Mouse (Mus musculus) right cerebral cortex, postnatal 4 days (tissue): Measurements from ENCODE around the gene Cflar.
"Not testable (repeated sequence)": the region's sequence is repeated elsewhere in the genome, so short reads cannot be mapped to it uniquely, and the experiment has no call there.

Experiments
- DNase-seq: peaks from one replicate; pipeline ENCODE4 v3.0.0-alpha.2; 2022

Gene Cflar

GRCm38 (mm10) chr1:58734043-58734920 is 23.0 kb downstream of the Cflar start:
- no peak for DNase-seq

GRCm38 (mm10) chr1:58735962-58736361 is 24.7 kb downstream of the Cflar start:
- no peak for DNase-seq

DNA sequence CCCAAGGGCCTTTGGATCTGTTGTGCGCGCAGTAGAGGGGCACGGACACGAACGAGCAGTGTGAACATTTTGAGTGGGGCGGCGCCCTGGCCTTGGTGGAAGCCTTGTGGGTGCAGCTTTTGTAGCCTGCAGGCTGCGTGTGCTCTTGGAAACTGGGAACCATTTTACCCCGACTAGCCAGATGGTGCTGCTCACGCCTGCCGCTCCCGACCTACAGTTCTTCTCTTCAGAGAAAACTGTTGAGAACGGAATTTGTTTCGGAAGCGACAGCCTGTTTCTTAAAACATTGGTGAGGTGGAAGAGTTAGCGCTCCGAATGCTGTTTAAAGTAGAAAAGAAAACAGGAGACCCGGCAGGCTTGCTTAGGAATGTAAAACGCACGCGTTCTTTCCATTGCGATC is 25.7 kb downstream of the Cflar start:
- peak; percentile 26 for DNase-seq

DNA sequence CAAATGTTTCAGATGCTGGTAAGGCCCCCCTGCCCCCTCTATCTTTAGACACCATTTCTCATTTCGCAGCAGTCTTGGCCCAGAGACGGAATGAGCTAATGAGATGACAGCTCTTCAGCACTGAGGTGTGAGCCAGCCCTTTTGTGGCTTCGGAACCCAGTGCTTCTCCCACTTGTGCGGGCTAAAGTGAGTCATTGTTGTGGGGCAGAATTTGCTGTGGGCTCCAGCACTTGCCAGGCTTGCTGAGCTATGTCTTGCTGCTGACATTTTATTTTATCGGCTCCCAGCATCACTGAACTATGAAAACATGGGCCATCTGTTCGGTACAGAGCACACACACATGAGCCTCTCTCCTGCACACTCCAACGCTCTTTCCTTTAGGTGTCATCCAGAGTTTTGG is 28.2 kb downstream of the Cflar start:
- DNase-seq: no peak

DNA sequence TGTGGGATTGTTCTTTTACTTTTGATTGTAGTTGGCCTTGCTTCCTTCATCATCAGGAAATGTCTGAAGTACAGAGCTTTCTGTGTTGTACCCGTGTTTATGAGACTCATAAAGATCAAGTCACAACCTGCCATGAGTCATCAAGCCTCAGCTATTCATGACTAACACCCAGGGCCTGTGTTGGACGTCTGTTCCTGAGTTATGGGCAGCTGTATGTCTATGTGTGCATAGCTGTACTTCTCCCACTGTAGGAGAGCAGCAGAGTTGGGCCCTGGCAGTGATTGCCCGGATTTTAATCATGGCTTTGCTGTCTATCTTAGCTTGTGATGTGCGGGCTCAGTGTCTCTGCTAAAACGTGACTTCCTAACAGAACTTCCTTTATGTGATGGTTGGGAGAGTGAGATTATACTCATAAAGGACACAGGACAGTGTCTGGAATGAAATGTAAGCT is 31.3 kb downstream of the Cflar start:
- no peak for DNase-seq

- DNase-seq: no peak
Measured at GRCm38 (mm10) chr1:58743252-58743651, 31.9 kb downstream of the Cflar start.

DNA sequence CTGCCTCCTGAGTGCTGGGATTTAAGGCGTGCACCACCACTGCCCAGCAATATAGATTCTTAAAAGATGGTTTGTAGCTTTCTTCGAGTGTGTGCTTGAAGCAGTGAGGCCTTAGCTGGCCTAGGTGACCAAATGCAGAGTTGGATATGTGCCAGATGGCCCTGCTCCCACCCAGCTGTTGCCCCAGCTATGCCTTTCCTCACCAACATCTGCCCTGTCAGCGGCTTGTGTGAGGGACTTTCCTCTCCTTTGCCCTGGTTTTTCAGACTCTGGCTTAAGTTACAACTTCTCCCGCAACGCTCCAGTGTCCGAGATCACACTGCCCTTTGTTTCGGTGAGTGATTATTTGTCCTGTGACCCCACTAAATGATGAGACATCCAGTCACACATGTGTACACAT is 33.3 kb downstream of the Cflar start:
- no peak for DNase-seq

DNA sequence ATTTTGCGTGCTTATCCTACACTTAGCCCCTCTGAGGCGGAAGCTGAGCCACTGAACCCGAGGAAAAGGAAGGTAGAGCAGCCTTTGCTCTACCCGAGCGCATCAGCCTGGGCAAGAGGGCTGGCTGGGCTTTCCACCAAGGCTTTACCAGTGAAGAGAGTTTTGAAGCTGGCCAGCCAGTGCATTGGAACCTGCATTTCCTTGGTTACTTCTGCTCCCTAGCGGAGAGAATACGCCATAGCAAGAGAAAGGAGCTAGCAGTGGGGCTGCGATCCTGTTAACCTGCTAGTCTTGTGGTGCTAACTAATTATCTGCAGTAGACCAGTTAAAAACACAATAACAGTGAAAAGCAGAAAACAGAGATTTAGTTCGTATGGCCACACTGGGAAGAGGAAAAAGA is 35.6 kb downstream of the Cflar start:
- DNase-seq: peak; percentile 40

DNA sequence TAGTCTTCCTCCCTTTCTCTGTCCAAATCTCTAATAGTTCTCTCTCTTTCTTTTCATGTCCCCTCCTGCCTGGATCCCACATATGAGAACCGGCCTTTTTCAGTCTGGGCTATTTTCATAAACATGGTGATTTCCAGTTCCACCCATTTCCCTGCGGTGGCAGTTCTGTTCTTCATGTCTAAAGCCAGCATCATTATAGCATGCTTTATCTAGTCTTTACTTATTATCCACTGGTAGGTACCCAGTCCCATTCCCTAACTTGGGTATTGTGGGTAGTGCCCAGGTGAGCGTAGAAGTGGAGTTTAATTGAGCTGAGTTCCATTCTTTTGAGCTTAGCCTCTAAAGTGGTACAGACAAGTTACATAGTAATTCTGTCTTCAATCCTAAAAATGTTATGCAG is 48.1 kb downstream of the Cflar start:
- no peak for DNase-seq

GRCm38 (mm10) chr1:58760581-58760980 is 49.3 kb downstream of the Cflar start:
- DNase-seq: no peak

DNA sequence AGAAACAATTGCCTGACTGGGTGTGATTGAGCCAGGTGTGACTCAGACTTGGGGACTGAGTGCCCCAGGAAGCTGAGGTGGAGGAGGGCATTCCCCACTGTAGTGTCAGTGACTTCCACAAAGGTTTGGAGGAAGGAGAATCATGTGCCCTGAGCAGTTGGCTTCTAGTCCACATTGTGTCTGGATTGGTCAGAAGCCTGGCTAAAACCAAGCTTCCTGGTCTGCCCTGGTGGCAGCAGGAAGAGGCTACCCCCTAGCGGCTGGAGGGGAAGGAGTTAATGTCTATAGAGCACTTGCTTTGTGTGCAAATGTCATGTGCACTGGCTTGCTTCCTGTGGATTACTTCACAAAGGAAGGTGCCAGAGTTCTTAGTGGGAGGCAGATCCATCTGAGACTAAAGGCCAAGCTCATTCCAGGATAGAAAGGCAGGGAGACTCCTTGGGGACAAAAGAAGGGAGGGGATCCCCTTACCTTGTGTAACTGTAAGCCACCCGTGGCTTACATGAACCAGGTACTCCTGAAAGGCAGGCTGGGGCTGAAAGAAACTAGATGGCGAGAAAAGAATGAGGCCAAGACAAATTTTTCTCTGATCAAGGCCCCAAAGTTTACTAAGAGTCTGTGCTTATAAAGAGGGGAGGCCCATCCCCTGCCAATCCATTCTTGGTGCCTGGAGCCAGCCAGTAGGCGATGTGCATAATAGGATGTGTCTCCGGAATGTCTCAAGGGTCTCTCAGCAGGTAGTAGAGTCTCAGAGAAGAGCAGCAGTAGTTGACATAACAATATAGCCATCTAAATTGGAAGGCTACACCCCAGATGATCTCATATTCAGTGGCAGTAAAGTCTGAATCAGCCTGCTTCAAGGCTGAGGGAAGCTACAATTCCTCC is 50.3 kb downstream of the Cflar start:
- DNase-seq: not testable (repeated sequence)

GRCm38 (mm10) chr1:58762576-58762975 is 51.3 kb downstream of the Cflar start:
- DNase-seq: no peak

DNA sequence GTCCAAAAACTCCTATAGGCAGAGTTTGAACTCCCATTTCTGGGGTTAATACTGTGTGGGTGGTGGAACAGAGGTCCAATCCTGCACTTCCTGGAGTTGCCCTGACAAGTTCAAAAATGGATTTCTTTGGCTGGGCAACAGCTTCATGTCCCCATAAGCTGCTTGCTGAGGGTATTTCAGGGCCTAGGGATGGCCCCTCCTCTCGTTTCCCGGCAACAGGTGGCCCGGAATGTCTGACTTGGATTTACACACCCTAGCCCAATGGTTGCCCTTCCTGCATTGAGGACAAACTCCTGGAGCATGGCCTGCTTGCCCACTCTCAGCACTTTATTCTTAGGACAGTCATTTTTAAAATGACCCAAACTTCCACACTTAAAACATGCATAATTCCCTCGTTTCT is 55.1 kb downstream of the Cflar start:
- DNase-seq: not testable (repeated sequence)

DNA sequence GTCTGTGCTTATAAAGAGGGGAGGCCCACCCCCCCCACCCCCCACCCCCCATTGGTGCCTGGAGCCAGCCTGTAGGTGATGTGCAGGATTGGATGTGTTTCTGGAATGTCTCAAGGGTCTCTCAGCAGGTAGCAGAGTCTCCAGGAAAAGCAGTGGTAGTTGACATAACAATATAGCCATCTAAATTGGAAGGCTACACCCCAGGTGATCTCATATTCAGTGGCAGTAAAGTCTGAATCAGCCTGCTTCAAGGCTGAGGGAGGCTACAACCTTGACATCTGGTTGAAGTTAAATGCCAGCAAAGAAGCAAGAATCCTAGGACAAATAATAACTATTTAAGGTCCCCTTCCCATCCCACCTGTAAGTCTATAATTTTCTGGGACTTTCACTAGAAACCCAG is 57.8 kb downstream of the Cflar start:
- no peak for DNase-seq

DNA sequence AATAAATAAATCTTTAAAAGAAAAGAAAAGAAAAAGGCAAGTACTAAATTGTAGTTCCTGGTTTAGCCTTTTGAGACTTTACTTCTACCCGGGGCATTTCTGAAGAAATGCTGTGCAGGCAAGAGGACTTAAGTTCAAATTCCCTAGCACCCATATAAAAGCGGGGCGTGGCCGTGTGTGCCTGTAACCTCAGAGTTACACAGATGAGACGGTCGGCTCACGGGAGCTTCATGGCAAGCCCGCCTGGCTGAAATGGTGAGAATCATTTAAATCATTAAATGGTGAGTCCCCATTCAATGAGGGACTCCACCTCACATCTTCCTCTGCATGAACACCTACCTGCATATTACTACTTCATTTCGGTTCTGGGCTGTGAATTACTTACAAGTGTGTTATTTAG is 58.4 kb downstream of the Cflar start:
- DNase-seq: no peak

DNA sequence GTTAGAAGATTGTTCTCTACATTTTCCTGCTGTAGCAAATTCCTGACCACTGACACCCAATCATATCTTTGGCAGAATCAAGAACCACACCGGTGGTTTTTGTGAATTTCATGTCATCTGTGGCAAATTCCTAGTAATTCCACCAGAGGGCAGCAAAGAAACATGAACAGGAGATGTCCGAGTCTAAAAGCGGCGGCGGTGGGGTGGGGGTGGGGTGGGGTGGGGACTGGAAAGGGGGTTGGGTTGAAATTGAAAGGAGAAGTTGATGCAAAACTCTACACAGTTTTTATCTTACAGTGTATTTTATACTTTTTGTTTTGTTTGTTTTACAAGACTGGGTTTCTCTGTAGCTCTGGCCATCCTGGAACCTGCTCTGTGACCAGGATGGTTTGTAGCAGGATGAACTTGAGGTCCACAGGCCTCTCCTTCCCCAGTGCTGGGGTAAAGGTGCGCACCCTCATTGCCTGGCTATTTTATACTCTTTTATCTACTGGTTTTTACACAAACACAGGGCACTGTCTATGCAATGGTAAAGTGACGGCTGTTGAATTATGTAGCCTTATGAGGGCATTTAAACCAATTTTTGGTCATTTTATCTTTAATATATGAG is 58.9 kb downstream of the Cflar start:
- no peak for DNase-seq

DNA sequence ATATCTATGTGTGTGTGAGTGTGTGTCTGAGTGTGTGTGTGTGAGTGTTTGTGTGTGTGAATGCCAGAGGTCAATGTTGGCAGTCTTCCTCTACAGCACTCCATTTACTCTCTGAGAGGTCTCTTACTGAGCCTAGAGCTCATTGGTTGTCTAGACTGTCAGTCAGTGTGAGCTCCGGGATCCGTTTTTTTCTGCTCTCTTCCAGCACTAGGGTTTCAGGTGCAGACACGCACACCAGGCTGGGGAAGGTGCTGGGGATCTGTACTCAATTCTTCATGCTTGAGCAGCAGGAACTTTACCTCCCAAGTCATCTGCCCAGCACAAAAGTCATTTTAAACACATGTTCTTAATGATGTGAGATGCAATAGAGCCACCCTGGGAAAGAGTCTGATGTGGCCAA is 60.8 kb downstream of the Cflar start:
- DNase-seq: no peak

DNA sequence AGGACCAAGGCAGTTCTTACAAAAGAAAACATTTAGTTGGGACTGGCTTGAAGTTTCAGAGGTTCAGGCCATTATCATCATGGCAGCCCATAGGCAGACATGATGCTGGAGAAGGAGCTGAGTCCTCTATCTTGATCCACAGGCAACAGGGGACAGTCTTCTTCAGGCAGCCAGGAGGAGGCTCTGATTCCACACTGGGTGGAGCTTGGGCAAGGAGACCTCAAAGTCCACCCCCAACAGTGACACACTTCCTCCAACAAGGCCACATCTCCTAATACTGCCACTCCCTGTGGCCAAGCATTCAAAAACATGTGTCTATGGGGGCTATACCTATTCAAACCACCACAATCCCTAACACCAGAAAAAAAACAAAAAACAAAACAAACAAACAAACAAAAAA is 62.0 kb downstream of the Cflar start:
- no peak for DNase-seq

DNA sequence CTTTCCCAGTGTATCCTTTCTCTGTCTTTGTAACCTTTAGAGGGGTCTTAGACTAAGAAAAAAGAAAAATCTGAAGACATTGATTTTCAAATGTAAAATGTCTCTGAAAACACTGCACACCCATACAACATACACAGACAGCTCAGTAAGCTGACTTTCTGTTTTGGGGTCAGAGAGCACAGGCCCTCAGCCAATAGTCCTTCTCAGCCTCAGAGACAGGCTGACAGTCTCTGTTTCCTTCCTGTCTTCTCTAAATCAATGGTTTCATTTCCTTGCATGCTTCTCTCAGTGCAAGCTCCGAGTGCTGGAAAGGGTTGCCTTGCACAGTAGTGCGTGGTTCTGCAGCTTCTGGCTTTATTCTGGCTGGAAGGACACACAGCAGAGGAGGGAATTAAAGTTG is 62.6 kb downstream of the Cflar start:
- no peak for DNase-seq

- no peak for DNase-seq
Measured at GRCm38 (mm10) chr1:58775361-58775760, 64.1 kb downstream of the Cflar start.

- DNase-seq: no peak
Measured at GRCm38 (mm10) chr1:58777583-58777982, 66.3 kb downstream of the Cflar start.

GRCm38 (mm10) chr1:58778226-58778625 is 66.9 kb downstream of the Cflar start:
- DNase-seq: no peak

- DNase-seq: no peak
Measured at GRCm38 (mm10) chr1:58786276-58786675, 75.0 kb downstream of the Cflar start.

DNA sequence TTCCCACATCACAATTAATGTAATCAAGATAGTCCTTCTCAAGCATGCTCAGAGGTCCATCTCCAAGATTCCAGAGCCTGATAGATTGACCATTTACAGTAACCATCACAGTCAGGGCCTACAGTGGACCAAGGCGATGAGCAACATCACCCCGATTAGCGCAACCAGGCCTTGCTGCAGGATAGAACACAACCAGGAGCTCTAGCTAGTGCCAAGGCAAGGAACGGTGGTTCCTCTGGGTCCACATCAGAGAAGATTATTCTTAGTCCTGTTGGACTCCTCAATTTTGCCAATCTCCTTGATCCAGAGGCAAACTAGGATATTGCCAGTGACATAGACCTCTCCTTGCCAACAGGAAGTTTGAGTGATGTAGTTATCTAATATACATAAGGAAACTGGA is 77.1 kb downstream of the Cflar start:
- DNase-seq: no peak
